Mouse (Mus musculus): ENCODE data around the gene Polr2m. TPM values are rescaled to one million over a fixed set of nuclear protein-coding genes. Genes with fewer than 3 reads are reported as not detected.

The Polr2m gene
- polyA plus RNA-seq, 1 experiment from 2014 or later: 213 TPM

DNA sequence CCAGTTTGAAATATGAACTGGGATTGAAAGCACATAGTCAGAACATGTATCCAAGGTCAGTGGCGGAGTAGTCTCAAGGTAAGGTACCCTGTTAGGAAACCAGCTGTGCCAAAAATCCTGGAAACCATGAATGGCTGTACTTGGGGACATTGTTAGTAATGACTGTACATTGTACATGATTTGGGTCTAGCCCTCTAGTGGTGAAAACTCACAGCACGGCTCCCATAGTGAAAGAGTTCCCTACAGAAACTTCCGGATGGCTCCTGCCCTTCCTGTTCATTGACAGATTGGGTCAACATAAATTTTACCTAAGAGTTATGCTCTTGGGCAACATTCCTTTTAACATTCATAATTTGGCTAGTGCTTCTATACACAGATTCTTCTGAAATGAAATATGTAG, 19.6 kb downstream of the Polr2m start:
- Histone ChIP-seq H3K27me3 (replicated peaks) (no peaks in the 10 kb centered on the region), H3K4me2 (no peak overlapping the region)
- 70% methylated on average over 3 of the region's 3 CpGs for WGBS (ENCODE audit: insufficient replicate concordance)

DNA sequence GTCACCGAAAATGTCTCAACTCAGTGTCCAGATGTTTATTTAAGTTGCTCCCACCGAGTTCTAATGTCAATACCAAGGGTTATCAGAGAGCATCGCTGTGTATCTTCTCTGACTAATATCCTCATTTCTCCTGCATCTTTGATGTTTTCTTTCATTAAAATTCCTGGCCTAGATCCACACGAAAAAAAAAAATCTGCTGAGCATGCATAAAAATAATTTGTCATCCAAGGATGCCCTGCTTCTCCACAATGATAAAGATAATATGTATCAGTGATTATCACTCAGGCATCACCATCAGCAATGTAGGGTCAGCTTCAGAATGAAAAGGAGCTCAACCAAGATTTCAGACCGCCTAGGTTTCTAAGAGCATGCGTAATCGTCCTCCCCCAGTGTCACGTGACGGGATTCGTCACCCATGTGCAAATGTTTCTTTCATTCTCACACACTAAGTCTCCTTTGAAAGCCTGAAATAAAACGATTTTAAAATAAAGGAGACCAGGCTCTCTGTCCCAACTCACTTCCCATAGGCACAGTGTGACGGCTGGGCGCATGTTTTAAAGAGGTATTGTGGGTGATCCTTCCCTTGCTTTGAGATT, 22.6 kb downstream of the Polr2m start:
- no peaks in the 10 kb centered on the region for H3K4me1 ChIP-seq
- H3K4me2 ChIP-seq: no peak overlapping the region
- H3K27ac ChIP-seq: no peak overlapping the region
- no peaks in the 10 kb centered on the region for H3K27me3 ChIP-seq (replicated peaks)
- 64% methylated on average over 13 of the region's 13 CpGs for WGBS (ENCODE audit: insufficient replicate concordance)
- H3K4me3 ChIP-seq: no peak overlapping the region
- H3K9me3 ChIP-seq (replicated peaks): no peaks in the 10 kb centered on the region
- H3K9ac ChIP-seq: no peak overlapping the region
- H3K36me3 ChIP-seq: no peaks in the 10 kb centered on the region
- no peak for ATAC-seq

More for the DNA sequence above, 19.6 kb downstream of the Polr2m start:
- no peaks in the 10 kb centered on the region for H3K9me3 ChIP-seq (replicated peaks)
- H3K36me3 ChIP-seq: no peaks in the 10 kb centered on the region
- H3K4me1 ChIP-seq: no peaks in the 10 kb centered on the region
- no peak overlapping the region for H3K9ac ChIP-seq
- H3K27ac ChIP-seq: no peak overlapping the region
- no peak for ATAC-seq
- no peak overlapping the region for H3K4me3 ChIP-seq

DNA sequence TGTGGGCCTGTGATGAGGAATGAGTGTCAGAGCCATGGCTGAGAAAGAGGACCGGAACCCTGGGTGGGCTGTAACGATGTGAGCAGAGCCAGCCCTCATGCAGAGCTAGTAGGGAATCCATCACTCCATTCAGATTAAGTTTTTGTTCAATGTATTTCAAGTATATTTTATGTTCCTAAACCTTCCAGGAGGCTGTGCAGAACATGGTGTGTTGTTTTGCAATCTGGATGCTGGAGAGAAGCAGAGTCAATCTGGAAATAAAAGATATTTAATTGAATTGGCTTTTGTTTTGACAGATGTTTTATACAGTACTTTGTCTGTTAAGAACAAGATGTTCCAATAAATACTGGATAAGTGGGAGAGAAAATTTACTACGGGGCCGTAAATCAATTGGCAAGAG, 29.0 kb downstream of the Polr2m start:
- H3K9ac ChIP-seq: no peak overlapping the region
- H3K27me3 ChIP-seq (replicated peaks): no peaks in the 10 kb centered on the region
- H3K9me3 ChIP-seq (replicated peaks): no peaks in the 10 kb centered on the region
- 77% methylated on average over 4 of the region's 4 CpGs for WGBS (ENCODE audit: insufficient replicate concordance)
- H3K36me3 ChIP-seq: no peaks in the 10 kb centered on the region
- ATAC-seq: no peak
- H3K4me2 ChIP-seq: no peak overlapping the region
- H3K4me3 ChIP-seq: no peak overlapping the region
- peaks cover 13% of the 10 kb centered on the region for H3K4me1 ChIP-seq
- H3K27ac ChIP-seq: no peak overlapping the region

DNA sequence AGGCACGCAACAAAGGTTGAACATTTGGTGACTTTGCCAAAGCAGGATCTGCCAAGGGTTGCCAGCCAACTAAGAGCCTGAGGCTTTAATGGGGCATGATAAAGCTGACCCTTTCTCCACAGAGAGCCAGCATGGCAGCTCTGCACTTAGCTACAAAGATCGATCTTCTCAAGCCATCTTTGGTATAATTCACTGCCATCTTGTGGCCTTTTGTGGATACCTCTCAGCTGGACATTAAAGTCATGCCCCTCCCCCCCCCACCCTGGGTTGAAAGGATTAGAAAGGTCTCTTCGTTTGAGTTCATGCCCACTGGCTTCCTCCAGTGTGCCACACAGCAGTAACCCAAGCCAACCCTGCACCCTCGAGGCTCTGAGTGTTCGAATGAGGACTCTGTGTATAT, 31.8 kb downstream of the Polr2m start:
- Histone ChIP-seq H3K9me3 (replicated peaks) (no peaks in the 10 kb centered on the region), H3K27ac (no peak overlapping the region), H3K27me3 (replicated peaks) (no peaks in the 10 kb centered on the region), H3K9ac (no peak overlapping the region), H3K4me2 (0 out of 2 replicates have a peak overlapping the region, but pooled peaks have one; percentile 25), H3K4me3 (no peak overlapping the region), H3K36me3 (no peaks in the 10 kb centered on the region), H3K4me1 (peaks cover 13% of the 10 kb centered on the region)
- 45% methylated on average over 5 of the region's 5 CpGs for WGBS (ENCODE audit: insufficient replicate concordance)
- ATAC-seq: no peak

DNA sequence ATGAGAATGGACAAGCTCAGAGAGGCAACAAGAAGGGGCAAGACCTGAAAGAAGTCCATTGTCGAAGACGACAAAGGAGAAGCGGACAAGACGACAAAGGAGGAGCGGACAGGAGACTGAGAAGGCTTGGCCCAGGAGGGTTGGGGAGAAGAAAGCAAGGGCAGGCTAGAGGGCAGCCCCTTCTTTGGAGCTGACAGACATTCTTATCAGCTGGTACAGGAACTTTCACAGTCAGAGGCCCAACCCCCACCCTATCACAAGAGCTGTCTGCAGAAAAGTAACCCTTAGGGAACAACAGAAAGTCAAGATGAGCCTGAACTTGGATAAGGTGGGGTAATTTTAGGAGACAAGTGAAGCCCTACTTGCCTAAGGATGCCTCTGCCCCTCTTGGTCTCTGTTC, 32.4 kb downstream of the Polr2m start:
- ATAC-seq: no peak; the same call in 1 of the 2 replicates
- Histone ChIP-seq H3K27me3 (replicated peaks) (no peaks in the 10 kb centered on the region), H3K9ac (no peak overlapping the region), H3K36me3 (no peaks in the 10 kb centered on the region), H3K4me2 (peak overlapping the region; percentile 25), H3K4me1 (peaks cover 13% of the 10 kb centered on the region), H3K4me3 (no peak overlapping the region), H3K9me3 (replicated peaks) (no peaks in the 10 kb centered on the region), H3K27ac (no peak overlapping the region)
- WGBS (ENCODE audit: insufficient replicate concordance): 46% methylated on average over 5 of the region's 5 CpGs

DNA sequence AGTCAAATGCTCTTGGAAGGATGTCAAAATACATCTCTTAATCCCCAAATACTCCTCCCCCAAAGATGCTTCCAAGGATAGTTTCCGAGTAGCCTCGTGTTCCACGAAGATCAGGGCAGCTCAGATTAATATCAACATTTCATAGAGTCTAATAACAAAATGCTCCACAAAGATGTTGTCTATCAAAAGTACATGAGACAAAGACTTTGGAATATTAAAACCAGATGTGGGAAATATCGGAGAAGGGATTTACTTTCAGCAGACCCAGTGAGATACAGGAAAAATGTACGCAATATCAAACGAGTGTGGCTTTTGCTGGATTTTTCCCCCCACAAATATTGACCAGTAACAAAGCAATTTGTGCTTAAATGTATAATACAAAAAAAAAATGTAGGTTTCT, 35.1 kb downstream of the Polr2m start:
- Histone ChIP-seq H3K4me3 (no peak overlapping the region), H3K4me1 (peaks cover 13% of the 10 kb centered on the region), H3K9ac (no peak overlapping the region), H3K9me3 (replicated peaks) (no peaks in the 10 kb centered on the region), H3K36me3 (no peaks in the 10 kb centered on the region), H3K27ac (no peak overlapping the region), H3K27me3 (replicated peaks) (no peaks in the 10 kb centered on the region), H3K4me2 (no peak overlapping the region)
- 71% methylated on average over 6 of the region's 6 CpGs for WGBS (ENCODE audit: insufficient replicate concordance)
- no peak for ATAC-seq

DNA sequence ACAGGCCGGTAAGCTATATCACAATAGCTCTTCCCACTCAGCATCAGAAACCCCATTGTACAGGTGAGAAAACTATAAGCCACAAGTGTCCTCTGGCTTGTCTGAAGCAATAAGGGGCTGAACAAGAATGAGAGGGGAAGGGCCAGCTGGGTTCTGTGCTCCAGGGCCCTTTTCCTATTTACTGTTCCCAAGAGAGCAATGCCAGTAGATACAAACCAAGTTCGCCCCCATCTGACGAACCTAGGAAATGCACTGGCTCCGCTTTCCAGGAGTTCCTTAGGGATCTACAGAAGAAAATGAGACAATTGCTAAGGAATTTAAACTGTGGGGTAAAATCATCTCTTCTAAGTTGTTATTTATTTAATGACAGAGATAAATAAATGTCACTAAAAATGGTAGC, 38.2 kb downstream of the Polr2m start:
- Histone ChIP-seq H3K9ac (no peak overlapping the region), H3K4me1 (no peaks in the 10 kb centered on the region; the same call in 1 of the 2 replicates), H3K4me2 (no peak overlapping the region), H3K36me3 (no peaks in the 10 kb centered on the region), H3K27me3 (replicated peaks) (no peaks in the 10 kb centered on the region), H3K27ac (no peak overlapping the region), H3K4me3 (no peak overlapping the region), H3K9me3 (replicated peaks) (no peaks in the 10 kb centered on the region)
- no peak for ATAC-seq
- 39% methylated on average over 4 of the region's 4 CpGs for WGBS (ENCODE audit: insufficient replicate concordance)

DNA sequence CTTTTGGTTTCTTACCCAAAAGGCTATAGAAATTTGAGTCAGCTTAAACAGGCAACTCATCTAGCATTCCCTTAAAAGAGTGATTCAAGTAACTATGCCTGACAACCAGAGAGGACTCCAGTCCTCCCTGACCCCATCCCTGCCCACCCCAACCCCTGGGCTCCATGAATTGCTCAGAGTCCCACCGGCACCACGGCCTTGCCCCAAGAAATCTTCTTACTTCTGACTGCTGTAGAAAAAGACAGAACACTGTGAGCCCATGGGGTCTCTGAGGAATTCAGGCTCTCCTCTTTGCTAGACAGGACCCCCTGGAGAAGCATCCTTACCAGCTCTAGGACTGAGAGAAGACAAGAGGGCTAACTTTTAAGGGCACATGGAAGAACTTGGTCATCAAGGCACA, 40.4 kb downstream of the Polr2m start:
- H3K4me1 ChIP-seq: no peaks in the 10 kb centered on the region
- H3K4me3 ChIP-seq: no peak overlapping the region
- H3K27me3 ChIP-seq (replicated peaks): no peaks in the 10 kb centered on the region
- H3K4me2 ChIP-seq: no peak overlapping the region
- no peaks in the 10 kb centered on the region for H3K36me3 ChIP-seq
- no peak overlapping the region for H3K9ac ChIP-seq
- ATAC-seq: no peak
- no peaks in the 10 kb centered on the region for H3K9me3 ChIP-seq (replicated peaks)
- H3K27ac ChIP-seq: no peak overlapping the region
- 74% methylated on average over 2 of the region's 2 CpGs for WGBS (ENCODE audit: insufficient replicate concordance)

DNA sequence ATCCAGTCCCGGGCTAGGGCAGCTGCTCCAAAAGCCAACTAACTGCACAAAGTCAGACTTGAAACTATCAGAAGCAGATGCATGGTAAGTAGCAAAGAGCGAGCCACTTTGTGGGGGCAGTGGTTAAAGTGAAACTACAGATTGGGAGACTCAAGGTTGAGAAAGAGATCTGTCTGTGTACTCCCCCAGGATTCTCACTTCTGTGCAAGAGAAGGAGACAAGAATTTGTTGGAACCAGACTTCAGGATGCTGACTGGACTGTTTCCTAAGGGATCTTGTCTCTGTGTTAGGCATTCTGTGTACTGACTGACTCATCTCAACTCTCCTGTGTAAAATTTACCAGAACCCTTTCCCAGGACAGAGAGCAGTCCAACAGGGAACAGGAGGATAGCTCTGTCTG, 47.6 kb downstream of the Polr2m start:
- 72% methylated on average over 2 of the region's 2 CpGs for WGBS (ENCODE audit: insufficient replicate concordance)
- no peaks in the 10 kb centered on the region for H3K4me1 ChIP-seq
- H3K4me2 ChIP-seq: no peak overlapping the region
- no peaks in the 10 kb centered on the region for H3K27me3 ChIP-seq (replicated peaks)
- no peak overlapping the region for H3K4me3 ChIP-seq
- no peak for ATAC-seq
- no peak overlapping the region for H3K9ac ChIP-seq
- H3K27ac ChIP-seq: no peak overlapping the region
- H3K9me3 ChIP-seq (replicated peaks): no peaks in the 10 kb centered on the region
- no peaks in the 10 kb centered on the region for H3K36me3 ChIP-seq

Other genes starting within 250 kb of the Polr2m start
- gene Myzap, start 106.4 kb upstream of the Polr2m start, polyA plus RNA-seq (2016; fragmentation: Nextera tagmentation; extraction: Ambion mirVana): 4.4 TPM in 2 replicates